Mouse (Mus musculus) central nervous system, embryonic 18 days (tissue): Measurements from ENCODE around the gene Spty2d1. TPM values are rescaled to one million over a fixed set of nuclear protein-coding genes. Genes with fewer than 3 reads are reported as not detected.

ENCODE experiments used
- polyA plus RNA-seq: library from polyadenylated mRNA; depleted of rRNA; stranded (reverse); fragments of >200 nt; gene quantifications from 2 replicates; pipeline ENCODE4 v1.2.3, GENCODE M21; 2012; rRNA removed

The Spty2d1 gene
- polyA plus RNA-seq: 4.9 TPM in 2 replicates

DNA sequence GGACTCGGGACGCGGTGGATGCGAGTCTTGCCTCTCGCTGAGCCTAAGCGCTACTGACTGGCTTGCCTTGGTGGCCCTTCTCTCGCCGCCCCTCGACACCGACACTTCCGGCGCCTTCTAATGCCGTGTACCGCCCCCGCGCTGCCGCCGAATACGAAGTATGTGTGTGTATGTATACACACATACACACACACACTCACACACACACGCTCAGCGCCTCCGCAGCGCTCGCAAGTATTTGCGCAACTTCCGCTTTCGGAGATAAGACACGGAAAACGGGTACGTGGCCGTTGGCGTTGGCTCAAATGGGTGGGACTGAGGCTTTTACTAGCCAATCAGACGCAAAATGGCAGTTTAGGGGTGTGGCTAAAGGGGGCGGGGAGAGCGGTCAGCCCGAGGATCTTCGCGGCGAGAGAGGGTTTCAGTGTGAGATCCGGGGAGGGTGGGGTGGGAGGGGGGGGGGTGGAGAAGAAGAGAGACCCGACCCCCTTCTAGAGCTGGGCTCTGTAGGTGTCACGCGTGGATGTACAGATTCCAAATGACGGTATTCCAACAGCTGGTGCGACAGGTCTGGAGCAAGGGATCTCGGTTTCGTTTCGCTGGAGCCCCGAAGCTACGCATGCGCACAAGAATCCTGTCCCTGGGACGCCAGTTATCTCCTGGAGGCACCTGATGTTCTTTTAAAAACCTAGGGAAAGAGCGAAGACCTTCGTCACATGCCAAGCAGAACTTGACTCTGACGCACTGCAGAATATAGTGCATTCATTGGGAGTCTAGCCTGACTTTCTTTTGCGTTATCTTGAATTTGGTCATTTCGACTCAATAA, at the start of gene Spty2d1:
TSS of gene Spty2d1 (minus strand) at position 244 of the 826 bp plus-strand sequence.

GRCm38 (mm10) chr7:47050366-47050765, 42.2 kb upstream of the Spty2d1 start, which contains the start of gene Tmem86a:
Gene Tmem86a (plus strand): TSS chr7:47050601.

DNA sequence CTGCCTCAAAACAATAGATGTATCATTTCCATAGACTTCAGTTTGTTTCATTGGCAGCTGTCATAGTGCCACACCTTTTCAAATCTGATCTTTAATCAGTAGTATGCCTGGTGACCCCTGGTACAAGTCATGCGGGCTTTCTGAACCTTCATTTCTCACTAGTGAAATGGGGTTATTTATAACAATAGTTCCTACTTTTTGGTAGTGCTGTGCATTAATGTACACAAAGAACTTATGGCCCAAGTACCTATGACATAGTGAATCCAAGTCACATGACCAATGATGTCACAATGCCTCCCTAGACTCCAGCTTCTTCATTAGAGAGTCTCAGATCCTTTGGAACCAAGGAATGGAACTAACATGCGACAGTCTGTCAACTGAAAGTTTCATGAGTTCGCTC, 24.9 kb downstream of the Spty2d1 start, which contains the start of gene Gm9999:
TSS of gene Gm9999 (plus strand) at position 301 of the 400 bp plus-strand sequence.

DNA sequence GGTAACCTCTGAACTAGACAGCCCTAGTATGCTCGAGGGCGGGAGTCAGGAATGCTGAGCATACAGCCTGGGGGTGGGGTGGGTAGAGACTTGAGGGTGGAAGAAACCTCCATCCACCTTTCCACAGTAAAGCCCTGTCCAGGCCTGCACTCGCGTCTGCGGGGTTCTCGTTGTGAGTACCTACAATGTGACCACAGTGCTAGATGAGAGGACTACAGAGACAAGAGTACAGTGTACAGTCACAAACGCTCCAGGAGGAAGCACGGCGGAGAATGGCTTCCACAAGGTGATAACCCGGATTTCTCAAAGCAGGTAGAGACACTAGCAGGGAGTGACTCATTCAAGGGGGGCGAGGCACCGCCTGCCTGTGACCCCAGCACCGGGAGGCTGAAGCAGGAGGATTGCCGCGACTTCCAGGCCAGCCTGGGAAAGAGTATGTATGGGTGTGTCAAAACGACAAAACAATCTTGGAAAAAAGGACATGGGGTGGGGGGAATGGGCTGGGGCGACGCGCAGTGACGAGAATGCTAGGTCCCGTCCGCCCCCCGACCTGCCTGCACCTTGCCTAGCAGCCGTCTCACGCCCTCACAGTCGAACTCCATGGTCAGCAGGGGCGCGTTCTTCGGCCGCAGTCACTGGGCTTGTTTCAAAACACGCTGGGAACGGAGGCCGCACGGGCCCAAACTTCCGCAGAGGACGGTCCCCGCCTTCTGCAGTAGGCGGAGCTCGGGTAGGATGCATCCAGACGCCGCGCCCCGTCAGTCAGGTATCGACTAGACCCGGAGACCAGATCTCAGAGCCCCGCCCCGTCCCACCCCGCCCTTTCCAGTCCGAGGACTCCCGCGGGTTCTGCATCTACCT, 50.1 kb downstream of the Spty2d1 start, which contains the start of gene Uevld:
TSS of gene Uevld (minus strand) at position 697 of the 861 bp plus-strand sequence.

Other genes with a start within 250 kb of the Spty2d1 start
- gene Hps5, start 212.3 kb downstream of the Spty2d1 start, polyA plus RNA-seq: 19.6 and 21.4 TPM in 2 replicates
- gene Gtf2h1, start 212.3 kb downstream of the Spty2d1 start, polyA plus RNA-seq: 31.3 and 33.4 TPM in 2 replicates
- 444 and 483 TPM in 2 replicates for gene Ldha, start 166.9 kb downstream of the Spty2d1 start, polyA plus RNA-seq
- gene Ldhc, start 147.2 kb downstream of the Spty2d1 start, polyA plus RNA-seq: 0.08 and 0.15 TPM in 2 replicates
- gene Tsg101, start 88.4 kb downstream of the Spty2d1 start, polyA plus RNA-seq: 97.7 and 109 TPM in 2 replicates
- gene Uevld, start 49.9 kb downstream of the Spty2d1 start, polyA plus RNA-seq: 8.0 TPM in 2 replicates
- gene Gm9999, start 24.8 kb downstream of the Spty2d1 start, polyA plus RNA-seq: not detected in 2 replicates
- gene Tmem86a, start 42.2 kb upstream of the Spty2d1 start, polyA plus RNA-seq: 17.0 and 17.2 TPM in 2 replicates
- gene Ptpn5, start 125.3 kb upstream of the Spty2d1 start, polyA plus RNA-seq: 201 and 203 TPM in 2 replicates
- not detected in 2 replicates for gene Mrgpra6, start 196.5 kb upstream of the Spty2d1 start, polyA plus RNA-seq
- not detected in 2 replicates for gene Mrgpra9, start 244.4 kb upstream of the Spty2d1 start, polyA plus RNA-seq